Mouse (Mus musculus) forebrain, embryonic 12.5 days (tissue): ENCODE data around the gene Ank2. TPM values are rescaled to one million over a fixed set of nuclear protein-coding genes. Genes with fewer than 3 reads are reported as not detected.

Source experiments
- ATAC-seq: fragments of 200-750 bp; cut with Nextera tagmentation; 2 replicates; pipeline ENCODE4 v1.8.0; 2017; ENCODE audit warnings: moderate TSS enrichment; ENCODE audit not compliant: low FRiP score
- H3K27ac ChIP-seq: fragments of 300-500 bp; sonication (generic); 2 replicates; pipeline ENCODE4 v1.5.1; 2016; ENCODE audit warnings: mild to moderate bottlenecking
- H3K27me3 ChIP-seq: fragments of 300-500 bp; sonication (generic); 2 replicates; pipeline ENCODE4 v1.6.1; 2016; ENCODE audit warnings: mild to moderate bottlenecking
- H3K36me3 ChIP-seq: fragments of 300-500 bp; sonication (generic); replicated peaks from 2 replicates; pipeline ENCODE4 v1.6.1; 2016; ENCODE audit warnings: mild to moderate bottlenecking
- H3K4me1 ChIP-seq: fragments of 300-500 bp; sonication (generic); 2 replicates; pipeline ENCODE4 v1.6.1; 2016
- H3K4me2 ChIP-seq: fragments of 300-500 bp; sonication (generic); 2 replicates; pipeline ENCODE4 v1.6.1; 2016; ENCODE audit warnings: mild to moderate bottlenecking, moderate library complexity
- H3K4me3 ChIP-seq: fragments of 300-500 bp; sonication (generic); replicated peaks from 2 replicates; pipeline ENCODE4 v1.5.1; 2016; ENCODE audit warnings: mild to moderate bottlenecking
- H3K9ac ChIP-seq: fragments of 300-500 bp; sonication (generic); 2 replicates; pipeline ENCODE4 v1.6.1; 2016; ENCODE audit warnings: mild to moderate bottlenecking
- H3K9me3 ChIP-seq: fragments of 300-500 bp; sonication (generic); 2 replicates; pipeline ENCODE4 v1.6.1; 2016
- WGBS: fragments of 180-500 bp; shearing (Covaris S2); methylation state at CpG from one replicate; pipeline ENCODE4 v1.1.7; 2016; 5-methylcytosine and 5-hydroxymethylcytosine counted together
- polyA plus RNA-seq: library from polyadenylated mRNA; unstranded; fragments of >200 nt; fragmentation: Nextera tagmentation; extraction: Ambion mirVana; gene quantifications from 2 replicates; pipeline ENCODE4 v1.2.1, GENCODE M21; 2016

Ank2 gene
- polyA plus RNA-seq, 1 experiment from 2014 or later, result 121 TPM

DNA sequence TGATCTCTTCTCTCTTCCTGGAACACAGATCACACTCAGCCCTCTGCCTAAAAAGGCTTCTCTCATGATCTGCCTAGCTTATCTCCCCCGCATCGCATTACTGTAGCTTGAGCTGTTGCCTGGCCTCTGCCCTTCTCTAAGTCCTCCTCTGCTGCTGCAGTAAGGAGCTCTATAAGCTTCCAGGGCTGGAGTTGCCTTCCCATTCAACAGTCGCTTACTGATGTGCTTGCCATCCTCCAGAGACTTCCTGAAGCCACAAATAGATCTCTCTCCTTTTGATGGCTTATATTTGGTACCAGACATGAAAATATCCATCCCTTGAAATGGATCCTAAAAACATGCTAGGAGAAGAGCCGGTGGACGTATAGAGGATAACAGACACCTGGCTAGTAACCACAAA lies 290.3 kb downstream of the Ank2 start:
- Histone ChIP-seq H3K27ac (no peak overlapping the region), H3K4me3 (no peak overlapping the region), H3K36me3 (no peaks in the 10 kb centered on the region), H3K27me3 (no peaks in the 10 kb centered on the region), H3K9ac (no peak overlapping the region), H3K4me1 (peaks cover 15% of the 10 kb centered on the region), H3K9me3 (no peaks in the 10 kb centered on the region), H3K4me2 (no peak overlapping the region)
- no peak for ATAC-seq
- 89% methylated on average over 5 of the region's 5 CpGs for WGBS

DNA sequence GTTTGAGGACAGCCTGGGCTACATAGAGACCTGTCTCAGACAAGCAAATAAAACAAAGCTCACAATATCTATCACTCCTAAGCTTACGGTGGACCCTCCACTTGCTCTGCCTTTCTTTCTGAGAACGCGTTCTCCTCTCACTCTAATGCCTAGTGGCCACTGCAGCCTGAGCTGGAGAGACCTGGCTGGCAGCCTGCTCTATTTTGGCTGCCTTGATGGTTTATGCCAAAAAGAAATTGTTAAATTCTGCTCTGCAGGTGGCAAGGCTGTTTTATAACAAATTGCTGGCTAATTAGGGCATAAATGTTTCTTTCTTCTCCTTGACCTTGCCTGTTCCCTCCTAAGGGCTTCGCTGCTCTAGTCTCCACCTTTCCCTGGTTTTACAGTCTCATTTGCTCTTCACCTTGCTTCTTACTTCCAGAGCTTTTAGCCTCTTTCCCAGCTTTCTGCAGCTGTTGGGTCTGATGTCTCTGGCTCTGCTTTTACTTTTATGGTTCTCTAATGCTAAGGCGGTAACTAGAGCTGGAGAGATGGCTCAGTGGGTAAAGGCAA lies 293.2 kb downstream of the Ank2 start:
- Histone ChIP-seq H3K27me3 (no peaks in the 10 kb centered on the region), H3K9me3 (no peaks in the 10 kb centered on the region), H3K4me1 (peaks cover 6% of the 10 kb centered on the region), H3K4me3 (no peak overlapping the region), H3K36me3 (no peaks in the 10 kb centered on the region), H3K4me2 (no peak overlapping the region), H3K27ac (no peak overlapping the region), H3K9ac (no peak overlapping the region)
- 86% methylated on average over 5 of the region's 5 CpGs for WGBS
- no peak for ATAC-seq

DNA sequence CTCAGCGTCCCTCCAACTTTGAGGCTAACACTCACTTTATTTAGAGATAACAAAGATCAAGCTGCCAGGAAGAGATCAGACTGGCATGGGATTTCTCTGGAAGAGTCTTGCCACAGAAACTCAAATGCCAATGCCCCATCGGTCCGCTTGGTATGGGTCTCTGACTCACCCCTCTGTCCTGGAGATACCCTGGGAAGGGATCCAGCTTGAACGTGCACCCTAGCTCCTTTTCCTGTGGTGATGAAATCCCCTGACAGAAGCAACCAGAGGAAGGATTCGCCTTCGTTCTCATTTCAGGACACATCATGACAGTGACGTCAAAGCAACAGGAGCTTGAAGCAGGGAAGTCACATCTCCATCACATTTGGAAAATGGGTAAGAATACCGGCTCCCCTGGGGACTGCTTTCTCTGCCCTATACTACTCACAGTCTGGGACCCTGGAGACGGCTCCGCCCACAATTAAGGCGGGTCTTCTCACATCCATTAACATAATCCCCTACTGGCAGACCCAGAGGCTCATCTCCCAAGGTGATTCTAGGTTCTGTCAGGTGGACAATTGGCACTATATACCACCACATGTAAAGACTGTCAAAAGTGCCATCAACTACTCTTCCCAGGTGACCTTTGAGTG lies 296.6 kb downstream of the Ank2 start:
- Histone ChIP-seq H3K4me2 (no peak overlapping the region), H3K4me1 (peaks cover 2% of the 10 kb centered on the region; the same call in 1 of the 2 replicates), H3K27me3 (no peaks in the 10 kb centered on the region), H3K9me3 (no peaks in the 10 kb centered on the region), H3K4me3 (no peak overlapping the region), H3K9ac (no peak overlapping the region), H3K27ac (no peak overlapping the region), H3K36me3 (no peaks in the 10 kb centered on the region)
- ATAC-seq, result 0 out of 2 replicates have a peak, but pooled peaks have one; percentile 39
- 45% methylated on average over 11 of the region's 11 CpGs for WGBS

DNA sequence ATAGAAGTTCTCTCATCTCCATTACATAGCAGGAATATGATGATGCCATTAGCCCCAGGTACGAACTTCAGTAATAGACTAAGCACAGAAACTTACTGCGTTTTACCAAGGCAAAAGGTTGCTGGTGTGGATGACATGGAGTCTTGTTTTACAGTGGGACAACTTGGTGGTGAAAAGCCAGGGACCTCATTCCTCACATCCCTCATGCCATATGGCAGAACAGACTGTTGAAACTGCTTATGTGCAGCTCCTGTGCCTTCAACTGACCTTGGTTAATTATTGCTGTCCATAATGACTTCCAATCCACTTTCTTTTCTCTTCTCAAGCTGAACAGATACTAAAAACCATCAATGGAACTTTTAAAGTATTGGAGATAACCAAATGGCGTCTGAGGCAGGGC lies 298.4 kb downstream of the Ank2 start:
- Histone ChIP-seq H3K4me3 (no peak overlapping the region), H3K9ac (no peak overlapping the region), H3K27ac (no peak overlapping the region), H3K27me3 (no peaks in the 10 kb centered on the region), H3K36me3 (no peaks in the 10 kb centered on the region), H3K4me1 (peaks cover 2% of the 10 kb centered on the region; the same call in 1 of the 2 replicates), H3K4me2 (no peak overlapping the region), H3K9me3 (no peaks in the 10 kb centered on the region)
- no peak for ATAC-seq
- 87% methylated on average over 3 of the region's 3 CpGs for WGBS

DNA sequence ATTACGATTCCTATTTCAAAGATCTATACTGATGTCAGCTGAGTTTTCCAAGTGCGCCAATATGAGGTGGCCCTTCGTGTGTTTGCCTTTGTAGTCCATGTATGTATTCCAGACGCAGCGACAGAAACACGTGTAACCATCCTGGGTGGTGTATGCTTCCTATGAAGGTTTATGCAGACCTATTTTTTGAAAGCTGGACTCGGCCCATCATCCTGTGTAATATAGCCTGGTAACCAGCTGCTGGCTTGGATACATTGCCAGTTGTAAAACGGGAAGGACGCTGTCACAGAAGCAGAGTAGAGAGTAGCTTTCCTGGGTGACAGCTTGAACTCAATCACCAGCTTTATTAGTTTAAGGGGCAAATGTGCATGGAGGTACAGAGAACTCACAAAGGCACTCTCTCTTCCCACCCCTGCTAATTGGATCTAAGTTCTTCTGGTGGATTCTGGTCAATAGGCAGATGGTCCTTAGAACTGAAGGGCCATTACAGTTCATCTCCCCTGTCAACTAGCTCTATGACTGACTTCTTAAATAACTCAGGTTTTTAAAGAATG lies 300.0 kb downstream of the Ank2 start:
- H3K27ac ChIP-seq, result no peak overlapping the region
- no peak overlapping the region for H3K4me3 ChIP-seq
- H3K9ac ChIP-seq, result no peak overlapping the region
- H3K9me3 ChIP-seq, result no peaks in the 10 kb centered on the region
- H3K36me3 ChIP-seq, result no peaks in the 10 kb centered on the region
- 92% methylated on average over 9 of the region's 9 CpGs for WGBS
- H3K4me2 ChIP-seq, result no peak overlapping the region
- no peak for ATAC-seq
- H3K4me1 ChIP-seq, result peaks cover 2% of the 10 kb centered on the region
- no peaks in the 10 kb centered on the region for H3K27me3 ChIP-seq

DNA sequence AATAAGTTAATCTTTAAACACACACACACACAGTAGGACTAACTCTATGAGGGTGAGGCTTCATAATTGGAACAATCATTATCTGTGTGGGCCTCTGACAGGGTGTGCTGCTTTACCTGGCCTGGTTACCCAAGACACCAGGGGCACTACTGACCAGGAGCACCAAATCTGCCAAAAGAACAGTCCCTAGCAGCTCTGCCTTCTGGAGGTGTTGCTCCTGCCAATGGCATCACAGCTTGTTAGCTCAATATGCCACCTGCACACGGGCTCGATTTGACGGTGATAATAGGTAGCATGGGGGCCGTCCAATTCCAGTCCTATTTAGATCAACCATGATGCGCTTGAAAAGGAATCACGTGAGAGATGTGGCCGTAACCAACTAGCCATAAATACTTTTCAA lies 300.5 kb downstream of the Ank2 start:
- Histone ChIP-seq H3K27ac (no peak overlapping the region), H3K27me3 (no peaks in the 10 kb centered on the region), H3K36me3 (no peaks in the 10 kb centered on the region), H3K4me1 (peaks cover 2% of the 10 kb centered on the region), H3K9me3 (no peaks in the 10 kb centered on the region), H3K9ac (no peak overlapping the region), H3K4me3 (no peak overlapping the region), H3K4me2 (no peak overlapping the region)
- WGBS, result 90% methylated on average over 7 of the region's 7 CpGs
- ATAC-seq, result no peak

DNA sequence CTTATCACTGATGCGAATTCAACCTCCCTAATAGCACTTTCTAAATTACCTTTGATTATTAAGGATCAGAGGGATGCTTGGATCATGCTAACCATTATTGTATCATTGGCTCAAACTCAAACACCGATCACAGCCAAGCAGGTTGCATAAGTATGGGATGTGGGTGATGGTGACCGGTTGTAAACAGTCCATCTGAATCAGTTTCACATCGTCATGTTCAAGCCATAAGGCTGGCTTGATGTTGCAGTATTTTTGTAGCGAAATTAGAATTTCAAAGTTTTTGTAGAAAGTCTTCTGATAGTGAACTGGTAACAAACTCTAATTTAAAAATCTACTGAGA lies 310.4 kb downstream of the Ank2 start:
- Histone ChIP-seq H3K27ac (no peak overlapping the region), H3K4me2 (no peak overlapping the region), H3K36me3 (no peaks in the 10 kb centered on the region), H3K9me3 (no peaks in the 10 kb centered on the region), H3K4me3 (no peak overlapping the region), H3K4me1 (peaks cover 3% of the 10 kb centered on the region; the same call in 1 of the 2 replicates), H3K27me3 (no peaks in the 10 kb centered on the region), H3K9ac (no peak overlapping the region)
- ATAC-seq, result no peak
- 83% methylated on average over 5 of the region's 5 CpGs for WGBS

DNA sequence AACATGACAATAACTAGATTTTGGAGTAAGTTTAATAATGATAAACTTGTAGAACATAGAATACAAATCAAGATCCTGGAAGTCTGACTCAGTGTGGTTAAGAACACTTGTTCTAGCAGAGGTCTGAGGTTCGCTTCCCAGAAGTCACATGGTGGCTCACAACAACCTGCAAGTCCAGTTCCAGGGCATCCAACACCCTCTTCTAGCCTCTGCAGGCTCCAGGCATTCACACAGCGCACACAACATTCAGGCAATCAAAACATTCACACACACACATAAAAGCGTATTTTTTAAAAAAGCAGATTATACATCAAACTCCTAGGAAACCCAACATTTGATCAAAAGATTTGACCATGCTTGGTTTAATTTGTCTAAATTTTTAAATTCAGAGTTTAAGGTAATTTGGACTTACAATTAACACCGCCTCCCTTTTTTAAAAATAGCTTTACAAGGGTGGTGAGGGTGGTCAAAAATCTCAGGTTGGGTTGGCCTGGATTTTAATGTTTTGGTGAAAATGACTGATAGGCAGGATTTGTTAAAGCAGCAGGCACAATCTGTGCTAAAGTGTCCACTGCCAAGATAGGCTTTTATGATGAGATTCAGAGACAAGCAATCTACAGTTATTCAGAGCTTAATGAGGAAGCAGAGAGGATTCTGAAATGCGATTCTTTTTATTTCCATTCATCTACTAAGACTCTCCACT lies 310.9 kb downstream of the Ank2 start:
- no peak overlapping the region for H3K27ac ChIP-seq
- no peak overlapping the region for H3K4me3 ChIP-seq
- no peak overlapping the region for H3K9ac ChIP-seq
- no peaks in the 10 kb centered on the region for H3K9me3 ChIP-seq
- H3K27me3 ChIP-seq, result no peaks in the 10 kb centered on the region
- H3K4me2 ChIP-seq, result no peak overlapping the region
- peaks cover 3% of the 10 kb centered on the region; the same call in 1 of the 2 replicates for H3K4me1 ChIP-seq
- no peaks in the 10 kb centered on the region for H3K36me3 ChIP-seq
- ATAC-seq, result no peak
- 88% methylated on average over 5 of the region's 5 CpGs for WGBS

DNA sequence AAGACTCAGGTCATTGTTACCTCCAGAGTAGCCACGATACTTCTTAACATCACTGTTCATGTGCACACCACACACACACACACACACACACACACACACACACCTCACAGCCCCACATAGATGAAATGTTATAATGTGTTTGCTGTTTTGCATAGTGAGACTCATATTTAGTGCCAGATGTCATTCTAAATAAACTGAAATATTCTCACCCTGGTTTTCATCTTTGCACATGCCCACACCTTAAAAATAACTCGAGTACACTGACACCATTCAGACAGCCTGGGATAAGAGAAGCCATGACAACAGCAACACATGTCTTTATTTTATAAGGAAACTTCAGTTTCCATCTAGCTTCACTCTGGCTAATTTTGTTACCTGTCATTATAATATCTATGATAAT lies 312.1 kb downstream of the Ank2 start:
- H3K4me2 ChIP-seq, result no peak overlapping the region
- no peak overlapping the region for H3K4me3 ChIP-seq
- no peaks in the 10 kb centered on the region for H3K9me3 ChIP-seq
- H3K9ac ChIP-seq, result no peak overlapping the region
- H3K27ac ChIP-seq, result no peak overlapping the region
- no peaks in the 10 kb centered on the region for H3K36me3 ChIP-seq
- 84% methylated on average over 2 of the region's 2 CpGs for WGBS
- ATAC-seq, result no peak
- H3K4me1 ChIP-seq, result peaks cover 3% of the 10 kb centered on the region; the same call in 1 of the 2 replicates
- H3K27me3 ChIP-seq, result no peaks in the 10 kb centered on the region

DNA sequence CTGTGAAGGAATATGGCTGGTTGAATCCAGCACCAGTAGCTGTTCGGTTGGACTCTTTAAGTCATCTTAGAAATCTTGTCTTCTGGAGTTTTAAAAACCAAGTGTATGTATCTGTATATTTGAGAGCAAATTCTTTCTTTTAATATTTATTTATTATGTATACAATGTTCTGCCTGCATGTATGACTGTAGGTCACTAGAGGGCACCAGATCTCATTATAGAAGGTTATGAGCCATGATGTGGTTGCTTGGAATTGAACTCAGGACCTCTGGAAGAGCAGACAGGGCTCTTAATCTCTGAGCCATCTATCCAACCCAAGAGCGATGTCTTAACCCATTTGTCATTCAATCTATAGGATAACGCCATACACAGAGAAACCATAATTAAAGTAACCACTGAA lies 312.9 kb downstream of the Ank2 start:
- H3K4me2 ChIP-seq, result no peak overlapping the region
- H3K9ac ChIP-seq, result no peak overlapping the region
- H3K4me1 ChIP-seq, result peaks cover 3% of the 10 kb centered on the region; the same call in 1 of the 2 replicates
- 89% methylated on average over 3 of the region's 3 CpGs for WGBS
- H3K9me3 ChIP-seq, result no peaks in the 10 kb centered on the region
- H3K27ac ChIP-seq, result no peak overlapping the region
- ATAC-seq, result no peak
- H3K27me3 ChIP-seq, result no peaks in the 10 kb centered on the region
- no peaks in the 10 kb centered on the region for H3K36me3 ChIP-seq
- no peak overlapping the region for H3K4me3 ChIP-seq

DNA sequence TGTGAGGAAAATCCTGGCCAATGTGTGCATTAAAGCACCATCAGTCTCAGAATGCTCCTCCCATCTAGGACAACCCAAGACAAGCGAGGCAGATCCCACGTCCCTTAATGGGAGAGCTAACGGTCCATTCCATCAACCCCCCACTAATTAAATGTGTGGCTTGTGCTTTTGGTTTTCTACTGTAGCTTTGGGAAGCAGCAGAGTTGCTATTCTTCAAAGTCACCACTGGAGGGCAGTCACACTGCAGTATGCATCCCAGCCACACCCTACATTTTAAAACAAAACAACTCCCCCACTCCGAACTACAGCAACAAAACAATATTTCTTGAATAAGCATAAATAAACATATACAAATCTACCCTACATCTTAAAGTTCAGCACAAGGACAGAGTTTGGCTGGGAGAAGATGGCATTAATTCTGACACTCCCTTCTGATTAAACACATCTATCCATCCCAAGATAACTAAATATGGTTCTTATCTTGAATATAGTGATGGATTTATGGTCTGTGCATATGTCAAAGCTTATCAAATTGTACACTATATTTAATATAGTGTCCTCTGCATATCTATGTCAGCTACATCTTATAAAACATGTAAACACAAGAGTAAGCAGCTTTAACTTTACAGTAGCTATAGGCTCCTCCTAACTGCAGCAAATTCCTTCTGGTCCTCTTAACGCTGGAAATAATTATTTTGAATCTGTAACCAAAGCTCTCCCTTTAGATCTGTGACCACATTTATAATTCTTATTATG lies 315.0 kb downstream of the Ank2 start:
- H3K27ac ChIP-seq, result no peak overlapping the region
- 17% methylated on average over 5 of the region's 5 CpGs for whole genome bisulfite sequencing
- ATAC-seq, result peak; percentile 53; the same call in 1 of the 2 replicates

DNA sequence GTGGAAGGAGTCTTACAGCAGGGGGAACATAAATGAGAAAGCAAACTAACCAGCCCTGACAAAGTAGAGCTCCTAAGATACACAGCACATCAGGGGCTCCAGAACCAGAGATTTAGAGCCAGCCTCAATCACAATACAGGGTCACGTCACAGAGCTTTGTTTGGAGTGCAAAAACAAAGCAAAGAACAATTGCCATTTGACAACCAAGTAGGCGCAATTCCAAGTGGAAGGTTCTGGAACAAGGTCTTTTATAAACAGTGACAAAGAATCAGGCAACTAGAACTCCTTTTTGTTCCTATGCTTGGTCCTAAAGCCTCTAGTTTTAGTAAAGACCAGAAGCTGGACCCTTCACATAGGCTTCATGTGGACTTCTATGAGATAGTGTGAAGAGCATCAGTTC lies 326.5 kb downstream of the Ank2 start:
- Histone ChIP-seq H3K4me2 (no peak overlapping the region), H3K36me3 (no peaks in the 10 kb centered on the region), H3K27me3 (no peaks in the 10 kb centered on the region), H3K9ac (no peak overlapping the region), H3K9me3 (no peaks in the 10 kb centered on the region), H3K4me1 (no peaks in the 10 kb centered on the region), H3K27ac (no peak overlapping the region), H3K4me3 (no peak overlapping the region)
- no peak for ATAC-seq
- 62% methylated on average over 2 of the region's 2 CpGs for WGBS

More for the DNA sequence above, 315.0 kb downstream of the Ank2 start:
- H3K4me2 ChIP-seq, result no peak overlapping the region
- no peaks in the 10 kb centered on the region for H3K4me1 ChIP-seq
- H3K4me3 ChIP-seq, result no peak overlapping the region
- H3K36me3 ChIP-seq, result no peaks in the 10 kb centered on the region
- no peak overlapping the region for H3K9ac ChIP-seq
- H3K9me3 ChIP-seq, result no peaks in the 10 kb centered on the region
- H3K27me3 ChIP-seq, result no peaks in the 10 kb centered on the region
